Mouse (Mus musculus) urinary bladder, postnatal 4 days (tissue): Measurements from ENCODE around the gene Ppp2r5c.

Source experiments
- DNase-seq, 2 experiments: peaks; one replicate each; pipeline ENCODE4 v3.0.0; 2021 to 2022; ENCODE audit warnings: low spot score in 2 of 2

Gene Ppp2r5c

GRCm38 (mm10) chr12:110555536-110556240, 108.8 kb downstream of the Ppp2r5c start:
- no peak for DNase-seq

- peak in 1 of 2 experiments; percentile 46 for DNase-seq
These were observed 110.1 kb downstream of the Ppp2r5c start for GRCm38 (mm10) chr12:110556861-110557628.

- no peak for DNase-seq
These were observed 111.3 kb downstream of the Ppp2r5c start for GRCm38 (mm10) chr12:110558175-110558574.

- DNase-seq = no peak
These were observed 116.5 kb downstream of the Ppp2r5c start for GRCm38 (mm10) chr12:110563383-110563782.

GRCm38 (mm10) chr12:110564848-110565247, 117.9 kb downstream of the Ppp2r5c start:
- DNase-seq = no peak

GRCm38 (mm10) chr12:110566366-110566765, 119.4 kb downstream of the Ppp2r5c start:
- no peak for DNase-seq

GRCm38 (mm10) chr12:110571050-110571449, 124.1 kb downstream of the Ppp2r5c start:
- DNase-seq = no peak

- DNase-seq = no peak
These were observed 125.4 kb downstream of the Ppp2r5c start for GRCm38 (mm10) chr12:110572351-110572750.

GRCm38 (mm10) chr12:110573635-110574034, 126.7 kb downstream of the Ppp2r5c start:
- DNase-seq = no peak

GRCm38 (mm10) chr12:110575926-110576325, 129.0 kb downstream of the Ppp2r5c start:
- no peak for DNase-seq

GRCm38 (mm10) chr12:110578333-110578732, 131.4 kb downstream of the Ppp2r5c start:
- no peak for DNase-seq

GRCm38 (mm10) chr12:110588622-110589021, 141.7 kb downstream of the Ppp2r5c start:
- no peak for DNase-seq

- no peak for DNase-seq
These were observed 143.9 kb downstream of the Ppp2r5c start for GRCm38 (mm10) chr12:110590804-110591259.

- DNase-seq = peak; percentile 97 to 98
These were observed 144.5 kb downstream of the Ppp2r5c start for GRCm38 (mm10) chr12:110591260-110591883.

- DNase-seq = peak; percentile 35 to 76
These were observed 151.6 kb downstream of the Ppp2r5c start for GRCm38 (mm10) chr12:110598527-110598926.

- DNase-seq = no peak
These were observed 152.9 kb downstream of the Ppp2r5c start for GRCm38 (mm10) chr12:110599791-110600190.

- no peak for DNase-seq
These were observed 153.5 kb downstream of the Ppp2r5c start for GRCm38 (mm10) chr12:110600225-110600991.

GRCm38 (mm10) chr12:110601241-110602218, 154.6 kb downstream of the Ppp2r5c start, which contains the start of gene Dync1h1:
Gene Dync1h1 (plus strand): TSS chr12:110601452.
- DNase-seq = peak; percentile 88 to 94

- DNase-seq = no peak
These were observed 159.2 kb downstream of the Ppp2r5c start for GRCm38 (mm10) chr12:110606161-110606560.

GRCm38 (mm10) chr12:110606676-110607075, 159.8 kb downstream of the Ppp2r5c start:
- DNase-seq = no peak
